Mouse (Mus musculus) G1E (cell line): ENCODE data around the gene Dct.

Experiments used
- CTCF ChIP-seq: IDR thresholded peaks from 2 replicates; pipeline ENCODE4 v1.5.1; 2012; ENCODE audit warnings: low read depth, low read length, inconsistent platforms, mixed read lengths
- TAL1 ChIP-seq: conservative IDR thresholded peaks from 2 replicates; pipeline ENCODE4 v1.6.1; 2012; ENCODE audit warnings: low read depth, low read length, inconsistent platforms, mixed read lengths

GRCm38 (mm10) chr14:118013237-118013636 is 38.8 kb downstream of the Dct start:
- TF ChIP-seq TAL1 (no peak), CTCF (no peak)
